Mouse (Mus musculus) neural tube, embryonic 15.5 days (tissue): ENCODE results near the gene Olfr353. TPM values are rescaled to one million over a fixed set of nuclear protein-coding genes. Genes with fewer than 3 reads are reported as not detected.

Experiments used
- ATAC-seq: fragments of 200-750 bp; cut with Nextera tagmentation; 2 replicates; pipeline ENCODE4 v1.8.0; 2017; ENCODE audit warnings: mild to moderate bottlenecking, moderate TSS enrichment, moderate library complexity; ENCODE audit not compliant: low FRiP score
- H3K27ac ChIP-seq: fragments of 300-500 bp; sonication (generic); replicated peaks from 2 replicates; pipeline ENCODE4 v1.5.1; 2015; ENCODE audit warnings: mild to moderate bottlenecking, inconsistent platforms
- H3K27me3 ChIP-seq: fragments of 300-500 bp; sonication (generic); replicated peaks from 2 replicates; pipeline ENCODE4 v1.6.1; 2015; ENCODE audit warnings: inconsistent platforms
- H3K36me3 ChIP-seq: fragments of 300-500 bp; sonication (generic); 2 replicates; pipeline ENCODE4 v1.6.1; 2015; ENCODE audit warnings: inconsistent platforms
- H3K4me1 ChIP-seq: fragments of 300-500 bp; sonication (generic); 2 replicates; pipeline ENCODE4 v1.6.1; 2015; ENCODE audit warnings: inconsistent platforms
- H3K4me2 ChIP-seq: fragments of 300-500 bp; sonication (generic); 2 replicates; pipeline ENCODE4 v1.6.1; 2015; ENCODE audit warnings: inconsistent platforms, mild to moderate bottlenecking, moderate library complexity
- H3K4me3 ChIP-seq: fragments of 300-500 bp; sonication (generic); replicated peaks from 2 replicates; pipeline ENCODE4 v1.5.1; 2015; ENCODE audit warnings: mild to moderate bottlenecking, inconsistent platforms
- H3K9ac ChIP-seq: fragments of 300-500 bp; sonication (generic); replicated peaks from 2 replicates; pipeline ENCODE4 v1.6.1; 2015; ENCODE audit warnings: mild to moderate bottlenecking, inconsistent platforms
- H3K9me3 ChIP-seq: fragments of 300-500 bp; sonication (generic); replicated peaks from 2 replicates; pipeline ENCODE4 v1.6.1; 2016; ENCODE audit warnings: inconsistent platforms
- WGBS: fragments of 180-500 bp; shearing (Covaris S2); methylation state at CpG from one replicate; pipeline ENCODE4 v1.1.7; 2015; ENCODE audit warnings: mixed read lengths; 5-methylcytosine and 5-hydroxymethylcytosine counted together
- polyA plus RNA-seq: library from polyadenylated mRNA; unstranded; fragments of >200 nt; fragmentation: Nextera tagmentation; extraction: Ambion mirVana; gene quantifications from 2 replicates; pipeline ENCODE4 v1.2.1, GENCODE M21; 2015

The Olfr353 gene
- polyA plus RNA-seq = not detected in 2 replicates

GRCm38 (mm10) chr2:36892836-36893235, at the start of gene Olfr353:
Olfr353 (minus strand) TSS chr2:36892936.
- Histone ChIP-seq H3K4me1 (no peaks in the 10 kb centered on the region), H3K27ac (no peak within 1 kb of the TSS), H3K27me3 (no peaks in the 10 kb centered on the region), H3K36me3 (no peaks in the 10 kb centered on the region), H3K4me2 (no peak within 1 kb of the TSS), H3K4me3 (no peak within 1 kb of the TSS), H3K9ac (no peak within 1 kb of the TSS), H3K9me3 (peaks cover 12% of the 10 kb centered on the region; the same call in 1 of the 2 replicates)
- ATAC-seq = no peak

GRCm38 (mm10) chr2:36936821-36937220, 44.1 kb upstream of the Olfr353 start, which contains the start of gene Olfr356:
Olfr356 (plus strand) TSS chr2:36937121.
- Histone ChIP-seq H3K4me3 (no peak within 1 kb of the TSS), H3K27me3 (no peaks in the 10 kb centered on the region), H3K36me3 (no peaks in the 10 kb centered on the region), H3K27ac (no peak within 1 kb of the TSS), H3K4me1 (no peaks in the 10 kb centered on the region), H3K9ac (no peak within 1 kb of the TSS), H3K4me2 (no peak within 1 kb of the TSS), H3K9me3 (peaks cover 3% of the 10 kb centered on the region; the same call in 1 of the 2 replicates)
- ATAC-seq = no peak
- 85% methylated on average over 2 of the region's 2 CpGs for WGBS

DNA sequence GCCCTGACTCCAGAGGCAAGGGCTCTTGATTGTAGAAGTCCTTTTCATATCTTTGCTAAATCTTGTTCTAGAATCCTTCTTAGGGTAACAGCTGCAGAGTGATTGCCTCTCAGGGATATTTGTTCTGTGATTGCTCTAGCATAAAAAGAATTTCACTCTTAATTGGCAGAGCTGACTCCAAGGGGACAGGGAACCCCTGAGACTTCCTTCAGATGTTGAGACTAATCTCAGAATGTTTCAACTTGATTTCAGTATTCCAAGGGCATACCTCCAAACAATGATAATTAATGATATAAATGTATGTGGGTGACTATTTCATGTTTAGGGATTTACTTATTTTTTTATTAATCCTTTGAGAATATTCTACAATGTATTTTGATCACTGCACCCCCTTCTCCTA, 36.1 kb upstream of the Olfr353 start, which contains the start of gene Olfr355:
Olfr355 (minus strand) TSS at position 101 of the 400 bp plus-strand sequence.
- Histone ChIP-seq H3K36me3 (no peaks in the 10 kb centered on the region), H3K9ac (no peak within 1 kb of the TSS), H3K4me1 (no peaks in the 10 kb centered on the region), H3K9me3 (0 out of 2 replicates have a peak, but pooled peaks cover 5% of the 10 kb centered on the region), H3K4me2 (no peak within 1 kb of the TSS), H3K27ac (no peak within 1 kb of the TSS), H3K4me3 (no peak within 1 kb of the TSS), H3K27me3 (no peaks in the 10 kb centered on the region)
- no peak for ATAC-seq

- no peaks in the 10 kb centered on the region for H3K36me3 ChIP-seq
- H3K27ac ChIP-seq = no peak within 1 kb of the TSS
- no peak within 1 kb of the TSS for H3K9ac ChIP-seq
- H3K4me1 ChIP-seq = no peaks in the 10 kb centered on the region
- H3K27me3 ChIP-seq = no peaks in the 10 kb centered on the region
- peaks cover 12% of the 10 kb centered on the region; the same call in 1 of the 2 replicates for H3K9me3 ChIP-seq
- no peak within 1 kb of the TSS for H3K4me2 ChIP-seq
- no peak within 1 kb of the TSS for H3K4me3 ChIP-seq
- no peak for ATAC-seq
Observed at GRCm38 (mm10) chr2:36905380-36905779, 12.6 kb upstream of the Olfr353 start, which contains the start of gene Olfr354. Olfr354 (plus strand) TSS chr2:36905680.

GRCm38 (mm10) chr2:36897114-36897513, 4.4 kb upstream of the Olfr353 start:
- peaks cover 25% of the 10 kb centered on the region; the same call in 1 of the 2 replicates for H3K9me3 ChIP-seq
- no peak overlapping the region for H3K9ac ChIP-seq
- no peaks in the 10 kb centered on the region for H3K4me1 ChIP-seq
- no peak overlapping the region for H3K4me2 ChIP-seq
- H3K36me3 ChIP-seq = no peaks in the 10 kb centered on the region
- H3K27ac ChIP-seq = no peak overlapping the region
- ATAC-seq = no peak
- no peak overlapping the region for H3K4me3 ChIP-seq
- no peaks in the 10 kb centered on the region for H3K27me3 ChIP-seq

- Histone ChIP-seq H3K27ac (no peak within 1 kb of the TSS), H3K9ac (no peak within 1 kb of the TSS), H3K27me3 (no peaks in the 10 kb centered on the region), H3K9me3 (peaks cover 16% of the 10 kb centered on the region; the same call in 1 of the 2 replicates), H3K4me2 (no peak within 1 kb of the TSS), H3K4me3 (no peak within 1 kb of the TSS), H3K4me1 (no peaks in the 10 kb centered on the region), H3K36me3 (no peaks in the 10 kb centered on the region)
- ATAC-seq = no peak
- WGBS = 87% methylated on average over 1 of the region's 1 CpGs
Observed at GRCm38 (mm10) chr2:36868160-36868559, 24.6 kb downstream of the Olfr353 start, which contains the start of gene Olfr352. Olfr352 (plus strand) TSS chr2:36868460.

DNA sequence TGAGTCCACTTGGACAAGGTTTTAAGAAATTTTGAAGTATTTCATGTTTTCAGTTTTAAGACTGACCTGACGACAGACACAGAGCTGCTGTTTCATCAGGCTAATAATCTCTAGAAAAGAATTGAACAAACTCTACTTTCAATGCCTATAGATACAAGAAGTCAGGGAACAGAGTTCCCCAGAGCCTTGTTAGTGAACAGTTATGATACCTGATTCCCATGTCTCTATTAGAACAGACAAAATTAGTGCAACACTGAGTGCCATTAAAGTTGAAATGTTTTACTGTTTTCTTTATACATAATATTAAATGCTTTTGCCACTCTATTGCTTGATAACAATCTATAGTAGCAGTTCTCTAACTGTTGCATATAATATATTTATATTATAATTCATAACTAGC, 30.2 kb downstream of the Olfr353 start, which contains the start of gene Olfr351:
Olfr351 (minus strand) TSS at position 101 of the 400 bp plus-strand sequence.
- ATAC-seq = no peak

DNA sequence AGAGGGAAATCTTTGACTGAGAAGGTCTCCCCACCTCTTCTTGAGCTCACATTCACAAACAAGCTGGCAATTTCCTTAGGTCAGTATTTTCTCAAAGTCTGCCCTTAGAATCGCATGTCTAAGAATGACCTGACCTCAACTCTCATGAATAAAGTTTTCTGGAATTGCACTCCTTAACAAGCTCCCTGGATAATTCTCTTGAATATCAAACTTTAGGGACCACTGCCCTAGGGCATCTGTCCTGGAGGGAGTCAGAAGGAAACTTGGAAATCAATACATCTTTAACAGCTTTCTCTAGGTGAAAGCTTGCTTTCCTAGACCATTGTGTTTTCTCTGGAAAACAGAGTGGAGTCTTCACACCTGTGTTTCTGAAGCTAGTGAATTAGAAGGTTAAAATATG, 46.7 kb downstream of the Olfr353 start, which contains the start of gene Olfr350:
Olfr350 (plus strand) TSS at position 301 of the 400 bp plus-strand sequence.
- H3K27me3 ChIP-seq = no peaks in the 10 kb centered on the region
- 92% methylated on average over 1 of the region's 1 CpGs for WGBS
- no peak within 1 kb of the TSS for H3K27ac ChIP-seq
- no peak within 1 kb of the TSS for H3K4me2 ChIP-seq
- 0 out of 2 replicates have a peak, but pooled peaks cover 14% of the 10 kb centered on the region for H3K9me3 ChIP-seq
- no peak within 1 kb of the TSS for H3K4me3 ChIP-seq
- no peaks in the 10 kb centered on the region for H3K4me1 ChIP-seq
- H3K9ac ChIP-seq = no peak within 1 kb of the TSS
- no peak for ATAC-seq
- no peaks in the 10 kb centered on the region for H3K36me3 ChIP-seq

More for the DNA sequence above, 30.2 kb downstream of the Olfr353 start, which contains the start of gene Olfr351:
- no peaks in the 10 kb centered on the region for H3K36me3 ChIP-seq
- no peak within 1 kb of the TSS for H3K4me2 ChIP-seq
- H3K9me3 ChIP-seq = peaks cover 13% of the 10 kb centered on the region; the same call in 1 of the 2 replicates
- H3K9ac ChIP-seq = no peak within 1 kb of the TSS
- WGBS = 81% methylated on average over 1 of the region's 1 CpGs
- no peaks in the 10 kb centered on the region for H3K4me1 ChIP-seq
- no peak within 1 kb of the TSS for H3K27ac ChIP-seq
- H3K27me3 ChIP-seq = no peaks in the 10 kb centered on the region
- H3K4me3 ChIP-seq = no peak within 1 kb of the TSS

Other genes starting within 250 kb of the Olfr353 start
- gene Olfr346, start 207.1 kb downstream of the Olfr353 start, polyA plus RNA-seq = not detected in 2 replicates
- gene Olfr347, start 161.0 kb downstream of the Olfr353 start, polyA plus RNA-seq = not detected in 2 replicates
- gene Olfr348, start 108.7 kb downstream of the Olfr353 start, polyA plus RNA-seq = not detected in 2 replicates
- gene Olfr50, start 102.4 kb downstream of the Olfr353 start, polyA plus RNA-seq = not detected in 2 replicates
- gene Olfr3, start 75.9 kb downstream of the Olfr353 start, polyA plus RNA-seq = not detected in 2 replicates
- not detected in 2 replicates for gene Olfr350, start 46.6 kb downstream of the Olfr353 start, polyA plus RNA-seq
- not detected in 2 replicates for gene Olfr351, start 30.3 kb downstream of the Olfr353 start, polyA plus RNA-seq
- not detected in 2 replicates for gene Olfr352, start 24.5 kb downstream of the Olfr353 start, polyA plus RNA-seq
- not detected in 2 replicates for gene Olfr354, start 12.7 kb upstream of the Olfr353 start, polyA plus RNA-seq
- not detected in 2 replicates for gene Olfr355, start 36.0 kb upstream of the Olfr353 start, polyA plus RNA-seq
- gene Olfr356, start 44.2 kb upstream of the Olfr353 start, polyA plus RNA-seq = not detected in 2 replicates
- not detected in 2 replicates for gene Olfr357, start 100.9 kb upstream of the Olfr353 start, polyA plus RNA-seq
- gene Olfr358, start 116.4 kb upstream of the Olfr353 start, polyA plus RNA-seq = not detected in 2 replicates
- gene Olfr360, start 172.8 kb upstream of the Olfr353 start, polyA plus RNA-seq = not detected in 2 replicates
- gene Olfr361, start 196.4 kb upstream of the Olfr353 start, polyA plus RNA-seq = not detected in 2 replicates
- not detected in 2 replicates for gene Olfr362, start 225.0 kb upstream of the Olfr353 start, polyA plus RNA-seq
- not detected in 2 replicates for gene Olfr364-ps1, start 246.4 kb upstream of the Olfr353 start, polyA plus RNA-seq